In genomic region chr11:87984571-87984970, GRCm38 (mm10) we compare ENCODE assay signal across 9 mouse cellular contexts. TPM values are rescaled to one million over a fixed set of nuclear protein-coding genes. Genes with fewer than 3 reads are reported as not detected.
DNase-seq lines count a peak whose midpoint lies in the region; ATAC-seq lines count a peak whose summit lies in the region.
"Had no signal": no experiment of that assay in that cellular context is flagged by ENCODE, and none has a peak within 500 bp of the region (broad histone marks: within the 10 kb centered on the region; RNA-seq: fewer than 3 reads in every experiment).

No protein-coding gene starts in this region.

- H3K27me3 ChIP-seq in kidney, embryonic 15.5 days: no peaks in the 10 kb centered on the region
- H3K27me3 ChIP-seq in embryonic facial prominence, embryonic 13.5 days: no peaks in the 10 kb centered on the region
- H3K27me3 ChIP-seq in hindbrain, embryonic 13.5 days: no peaks in the 10 kb centered on the region
- no peaks in the 10 kb centered on the region for H3K27me3 ChIP-seq in midbrain, embryonic 10.5 days (ENCODE audit: low read depth, poor library complexity, severe bottlenecking)

- H3K9me3 ChIP-seq in kidney, embryonic 15.5 days (replicated peaks): no peaks in the 10 kb centered on the region
- no peaks in the 10 kb centered on the region for H3K9me3 ChIP-seq in embryonic facial prominence, embryonic 13.5 days
- H3K9me3 ChIP-seq in hindbrain, embryonic 13.5 days: no peaks in the 10 kb centered on the region
- H3K9me3 ChIP-seq in midbrain, embryonic 10.5 days (replicated peaks): no peaks in the 10 kb centered on the region

- peak overlapping the region; percentile 88 for H3K4me3 ChIP-seq in kidney, embryonic 15.5 days (replicated peaks)
- no peak overlapping the region for H3K4me3 ChIP-seq in embryonic facial prominence, embryonic 13.5 days
- peak overlapping the region; percentile 100 for H3K4me3 ChIP-seq in hindbrain, embryonic 13.5 days
- H3K4me3 ChIP-seq in midbrain, embryonic 10.5 days: peak overlapping the region; percentile 91

- ATAC-seq in kidney, embryonic 15.5 days (replicated peaks; ENCODE audit: low FRiP score): no peak
- ATAC-seq in embryonic facial prominence, embryonic 13.5 days (ENCODE audit: insufficient number of reproducible peaks, insufficient read depth, low FRiP score, low TSS enrichment, low read depth): no peak
- ATAC-seq in hindbrain, embryonic 13.5 days (ENCODE audit: low FRiP score): no peak

- H3K27ac ChIP-seq in kidney, embryonic 15.5 days: no peak overlapping the region
- H3K27ac ChIP-seq in embryonic facial prominence, embryonic 13.5 days: no peak overlapping the region; the same call in 1 of the 2 replicates
- no peak overlapping the region for H3K27ac ChIP-seq in hindbrain, embryonic 13.5 days
- H3K27ac ChIP-seq in midbrain, embryonic 10.5 days (replicated peaks): no peak overlapping the region

- peaks cover 37% of the 10 kb centered on the region for H3K4me1 ChIP-seq in kidney, embryonic 15.5 days
- H3K4me1 ChIP-seq in embryonic facial prominence, embryonic 13.5 days: peaks cover 28% of the 10 kb centered on the region
- peaks cover 47% of the 10 kb centered on the region for H3K4me1 ChIP-seq in hindbrain, embryonic 13.5 days (replicated peaks)
- peaks cover 44% of the 10 kb centered on the region for H3K4me1 ChIP-seq in midbrain, embryonic 10.5 days

- peak overlapping the region; percentile 89 for H3K4me2 ChIP-seq in kidney, embryonic 15.5 days
- peak overlapping the region; percentile 96 for H3K4me2 ChIP-seq in embryonic facial prominence, embryonic 13.5 days
- H3K4me2 ChIP-seq in hindbrain, embryonic 13.5 days: peak overlapping the region; percentile 98

- peaks cover 50% of the 10 kb centered on the region for H3K36me3 ChIP-seq in kidney, embryonic 15.5 days
- H3K36me3 ChIP-seq in embryonic facial prominence, embryonic 13.5 days: peaks cover 44% of the 10 kb centered on the region
- H3K36me3 ChIP-seq in hindbrain, embryonic 13.5 days: peaks cover 41% of the 10 kb centered on the region
- peaks cover 53% of the 10 kb centered on the region for H3K36me3 ChIP-seq in midbrain, embryonic 10.5 days

- no peak for DNase-seq in kidney, postnatal 36 days
- no peak for DNase-seq in midbrain, embryonic 10.5 days (ENCODE audit: low spot score)
- DNase-seq in thymus, postnatal 0 days (ENCODE audit: low spot score): no peak
- no peak for DNase-seq in ovary, postnatal 10 days (ENCODE audit: low spot score)
- DNase-seq in right cerebral cortex, adult 2 months (ENCODE audit: low spot score in 2 of 2): no peak
- DNase-seq: gastrocnemius, postnatal 25 days had no signal

- 0 out of 2 replicates have a peak overlapping the region, but pooled peaks have one; percentile 10 for H3K9ac ChIP-seq in kidney, embryonic 15.5 days
- H3K9ac ChIP-seq in embryonic facial prominence, embryonic 13.5 days: no peak overlapping the region
- peak overlapping the region; percentile 99 for H3K9ac ChIP-seq in hindbrain, embryonic 13.5 days

- 79% methylated on average over 3 of the region's 3 CpGs for WGBS in kidney, embryonic 15.5 days
- WGBS in embryonic facial prominence, embryonic 13.5 days: 87% methylated on average over 3 of the region's 3 CpGs
- WGBS in hindbrain, embryonic 13.5 days: 87% methylated on average over 3 of the region's 3 CpGs
- WGBS in midbrain, embryonic 10.5 days: 94% methylated on average over 3 of the region's 3 CpGs

RNA-seq across cellular contexts. Expression of gene Dynll2, which starts 2.8 kb away (rescaled TPM):
- polyA plus RNA-seq in kidney, embryonic 15.5 days (2015; fragmentation: Nextera tagmentation; extraction: Ambion mirVana): 22.9 and 25.0 TPM in 2 replicates
- 20.8 and 23.3 TPM in 2 replicates for polyA plus RNA-seq in embryonic facial prominence, embryonic 13.5 days (2015; fragmentation: Nextera tagmentation; extraction: Ambion mirVana)
- 50.6 and 51.1 TPM in 2 replicates for polyA plus RNA-seq in hindbrain, embryonic 13.5 days (2015; fragmentation: Nextera tagmentation; extraction: Ambion mirVana)
- polyA plus RNA-seq in midbrain, embryonic 10.5 days (2016; fragmentation: Nextera tagmentation; extraction: Ambion mirVana): 28.1 and 29.1 TPM in 2 replicates
- 23.1 and 26.6 TPM in 2 replicates for polyA plus RNA-seq in thymus, postnatal 0 days (2015; fragmentation: Nextera tagmentation; extraction: Ambion mirVana)
